In the genomic region with DNA sequence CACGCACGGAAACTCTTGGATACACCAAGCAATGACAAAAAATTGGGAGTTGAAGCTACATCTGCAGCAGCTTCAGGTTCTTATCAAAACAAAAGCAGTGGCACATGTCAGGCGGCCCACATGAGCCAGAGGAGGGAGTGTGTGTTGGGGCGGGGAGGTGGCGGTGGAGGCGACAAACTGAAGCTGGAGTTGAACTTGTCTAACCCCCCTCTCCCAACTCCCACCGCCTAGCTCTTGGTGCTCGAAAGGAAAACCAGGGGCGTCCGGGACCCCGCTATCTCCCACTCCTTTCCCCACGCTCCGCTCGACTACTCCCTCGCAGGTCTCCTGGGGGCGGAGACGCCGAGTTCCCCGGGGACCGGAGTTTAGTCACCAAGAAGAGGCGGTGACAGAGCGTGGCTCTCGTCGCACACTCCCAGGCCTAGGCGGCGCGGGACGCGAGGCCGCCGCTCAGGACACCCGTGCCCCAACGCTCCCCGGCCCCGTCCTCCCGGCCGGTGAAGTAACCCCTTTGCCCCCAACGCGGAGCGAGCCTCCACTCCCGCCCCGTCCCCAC, we compare ENCODE assay signal across 9 mouse cellular contexts. TPM values are rescaled to one million over a fixed set of nuclear protein-coding genes. Genes with fewer than 3 reads are reported as not detected.
A peak's percentile ranks its signal among the peaks of the same experiment; 100 is the strongest.
DNase-seq lines count a peak whose midpoint lies in the region; ATAC-seq and TF ChIP-seq lines count a peak whose summit lies in the region.
"Had no signal": no experiment of that assay in that cellular context is flagged by ENCODE, and none has a peak within 500 bp of the region (broad histone marks: within the 10 kb centered on the region; RNA-seq: fewer than 3 reads in every experiment).

No protein-coding gene starts in this region.

- TF ChIP-seq EP300 in stomach, postnatal 0 days (optimal IDR thresholded peaks at IDR 0.05) = no peak

- WGBS in embryonic facial prominence, embryonic 11.5 days = under 1% methylated on average over 42 of the region's 42 CpGs
- WGBS in liver, embryonic 16.5 days (ENCODE audit: insufficient replicate concordance) = 1% methylated on average over 42 of the region's 42 CpGs
- WGBS in neural tube, embryonic 11.5 days = under 1% methylated on average over 42 of the region's 42 CpGs
- 1% methylated on average over 40 of the region's 42 CpGs for WGBS in stomach, postnatal 0 days

- no peaks in the 10 kb centered on the region for H3K9me3 ChIP-seq in embryonic facial prominence, embryonic 11.5 days (replicated peaks; ENCODE audit: control insufficient read depth, low read length)
- no peaks in the 10 kb centered on the region for H3K9me3 ChIP-seq in liver, embryonic 16.5 days (replicated peaks; ENCODE audit: control insufficient read depth, low read length)
- H3K9me3 ChIP-seq in neural tube, embryonic 11.5 days (ENCODE audit: control insufficient read depth, low read length) = no peaks in the 10 kb centered on the region
- no peaks in the 10 kb centered on the region for H3K9me3 ChIP-seq in stomach, postnatal 0 days (ENCODE audit: control insufficient read depth, low read length)

- DNase-seq in B cell, adult 2 months = peak; percentile 90 to 91
- peak; percentile 85 to 93 for DNase-seq in adrenal gland, adult (ENCODE audit: inconsistent age in 2 of 2, low spot score in 1 of 2)
- peak; percentile 65 for DNase-seq in embryonic facial prominence, embryonic 11.5 days (ENCODE audit: low spot score)
- peak; percentile 68 to 74 for DNase-seq in heart, adult 9 months (ENCODE audit: low spot score in 2 of 2)
- DNase-seq in kidney, adult 9 months = peak; percentile 45
- peak; percentile 70 for DNase-seq in neural tube, embryonic 11.5 days (ENCODE audit: low spot score)
- peak; percentile 80 for DNase-seq in stomach, postnatal 0 days (ENCODE audit: low spot score)

- peak overlapping the region; percentile 94 for H3K4me2 ChIP-seq in embryonic facial prominence, embryonic 11.5 days (ENCODE audit: low read depth, low read length)
- H3K4me2 ChIP-seq in liver, embryonic 16.5 days (ENCODE audit: low read depth, low read length) = peak overlapping the region; percentile 93
- H3K4me2 ChIP-seq in neural tube, embryonic 11.5 days (ENCODE audit: low read depth) = peak overlapping the region; percentile 86
- peak overlapping the region; percentile 92 for H3K4me2 ChIP-seq in stomach, postnatal 0 days (replicated peaks; ENCODE audit: low read depth)

- peak overlapping the region; percentile 91 for H3K4me3 ChIP-seq in embryonic facial prominence, embryonic 11.5 days (ENCODE audit: low read depth, low read length)
- H3K4me3 ChIP-seq in liver, embryonic 16.5 days (ENCODE audit: low read depth, low read length) = peak overlapping the region; percentile 90
- H3K4me3 ChIP-seq in neural tube, embryonic 11.5 days (ENCODE audit: low read depth, low read length) = peak overlapping the region; percentile 92
- H3K4me3 ChIP-seq in stomach, postnatal 0 days (ENCODE audit: low read depth, low read length) = peak overlapping the region; percentile 87

- H3K27ac ChIP-seq in embryonic facial prominence, embryonic 11.5 days (replicated peaks; ENCODE audit: low read depth, low read length) = peak overlapping the region; percentile 88
- peak overlapping the region; percentile 94 for H3K27ac ChIP-seq in liver, embryonic 16.5 days (ENCODE audit: low read length)
- peak overlapping the region; percentile 86 for H3K27ac ChIP-seq in neural tube, embryonic 11.5 days (ENCODE audit: low read depth, low read length)
- H3K27ac ChIP-seq in stomach, postnatal 0 days (replicated peaks) = peak overlapping the region; percentile 93

- peak overlapping the region; percentile 93 for H3K9ac ChIP-seq in embryonic facial prominence, embryonic 11.5 days (replicated peaks; ENCODE audit: low read length)
- H3K9ac ChIP-seq in liver, embryonic 16.5 days (ENCODE audit: low read depth, low read length) = peak overlapping the region; percentile 89
- H3K9ac ChIP-seq in neural tube, embryonic 11.5 days (ENCODE audit: low read length) = peak overlapping the region; percentile 94
- peak overlapping the region; percentile 86 for H3K9ac ChIP-seq in stomach, postnatal 0 days (ENCODE audit: low read length)

- TF ChIP-seq CTCF in stomach, postnatal 0 days (IDR thresholded peaks at IDR 0.05; ENCODE audit: low read depth) = peak; percentile 4; the same call in 1 of the 2 replicates

- no peaks in the 10 kb centered on the region; the same call in 1 of the 2 replicates for H3K36me3 ChIP-seq in embryonic facial prominence, embryonic 11.5 days (replicated peaks; ENCODE audit: control insufficient read depth, insufficient read depth, low read depth, low read length)
- H3K36me3 ChIP-seq in liver, embryonic 16.5 days (ENCODE audit: control insufficient read depth, insufficient read depth) = peaks cover 13% of the 10 kb centered on the region
- H3K36me3 ChIP-seq in neural tube, embryonic 11.5 days (ENCODE audit: control insufficient read depth, insufficient read depth, low read length) = no peaks in the 10 kb centered on the region
- H3K36me3 ChIP-seq in stomach, postnatal 0 days (ENCODE audit: control insufficient read depth, insufficient read depth, low read length) = no peaks in the 10 kb centered on the region

- H3K4me1 ChIP-seq in embryonic facial prominence, embryonic 11.5 days (ENCODE audit: control insufficient read depth, insufficient read depth, low read length) = no peaks in the 10 kb centered on the region; the same call in 1 of the 2 replicates
- peaks cover 38% of the 10 kb centered on the region for H3K4me1 ChIP-seq in liver, embryonic 16.5 days (ENCODE audit: control insufficient read depth, low read depth, low read length)
- H3K4me1 ChIP-seq in neural tube, embryonic 11.5 days (ENCODE audit: control insufficient read depth, insufficient read depth, low read length) = peaks cover 5% of the 10 kb centered on the region; the same call in 1 of the 2 replicates
- H3K4me1 ChIP-seq in stomach, postnatal 0 days (replicated peaks; ENCODE audit: control insufficient read depth, insufficient read depth) = no peaks in the 10 kb centered on the region; the same call in 1 of the 2 replicates

- ATAC-seq in embryonic facial prominence, embryonic 11.5 days (replicated peaks; ENCODE audit: insufficient number of reproducible peaks, low FRiP score, low TSS enrichment, low read depth) = peak; percentile 82
- peak; percentile 75 for ATAC-seq in liver, embryonic 16.5 days (ENCODE audit: low read depth)
- peak; percentile 73 for ATAC-seq in neural tube, embryonic 11.5 days (ENCODE audit: insufficient read depth, low FRiP score, low TSS enrichment)
- peak; percentile 88 for ATAC-seq in stomach, postnatal 0 days (ENCODE audit: low FRiP score, low TSS enrichment)

- no peaks in the 10 kb centered on the region for H3K27me3 ChIP-seq in embryonic facial prominence, embryonic 11.5 days (ENCODE audit: control insufficient read depth, insufficient read depth, low read length)
- H3K27me3 ChIP-seq in liver, embryonic 16.5 days (ENCODE audit: control insufficient read depth, insufficient read depth, low read depth, low read length) = no peaks in the 10 kb centered on the region
- H3K27me3 ChIP-seq in neural tube, embryonic 11.5 days (ENCODE audit: control insufficient read depth, insufficient read depth, low read length) = no peaks in the 10 kb centered on the region
- no peaks in the 10 kb centered on the region for H3K27me3 ChIP-seq in stomach, postnatal 0 days (ENCODE audit: control insufficient read depth, insufficient read depth, low read length)

RNA-seq across cellular contexts. Expression of a gene that starts 1.6 kb away (rescaled TPM):
- not detected in 2 replicates for polyA plus RNA-seq in embryonic facial prominence, embryonic 11.5 days (2014; fragmentation: Nextera tagmentation; extraction: Ambion mirVana)
- polyA plus RNA-seq in liver, embryonic 16.5 days (2015; fragmentation: Nextera tagmentation; extraction: Ambion mirVana) = not detected in 2 replicates
- polyA plus RNA-seq in neural tube, embryonic 11.5 days (2014; fragmentation: Nextera tagmentation; extraction: Ambion mirVana) = not detected in 2 replicates
- 0.64 and 0.80 TPM in 2 replicates for polyA plus RNA-seq in stomach, postnatal 0 days (2015; fragmentation: Nextera tagmentation; extraction: Ambion mirVana)
- polyA plus RNA-seq: frontal cortex, adult 2 months had no signal

RNA-seq across cellular contexts. Expression of a gene that starts 29.4 kb away (rescaled TPM):
- 30.7 and 35.6 TPM in 2 replicates for polyA plus RNA-seq in embryonic facial prominence, embryonic 11.5 days (2014; fragmentation: Nextera tagmentation; extraction: Ambion mirVana)
- polyA plus RNA-seq in liver, embryonic 16.5 days (2015; fragmentation: Nextera tagmentation; extraction: Ambion mirVana) = 23.6 and 26.8 TPM in 2 replicates
- 24.4 and 29.1 TPM in 2 replicates for polyA plus RNA-seq in neural tube, embryonic 11.5 days (2014; fragmentation: Nextera tagmentation; extraction: Ambion mirVana)
- 13.0 and 14.0 TPM in 2 replicates for polyA plus RNA-seq in stomach, postnatal 0 days (2015; fragmentation: Nextera tagmentation; extraction: Ambion mirVana)

Comparison
In these comparisons a context has a peak if more than half of its experiments do, and no peak if none do; other contexts are left out.
1. Peak in every context shown above with its lines: DNase-seq, ATAC-seq, H3K4me3 ChIP-seq and H3K27ac ChIP-seq.